Mouse (Mus musculus) adrenal gland, postnatal 25 days (tissue): Measurements from ENCODE around the gene Frrs1. TPM values are rescaled to one million over a fixed set of nuclear protein-coding genes. Genes with fewer than 3 reads are reported as not detected.
"Not testable (repeated sequence)": the region's sequence is repeated elsewhere in the genome, so short reads cannot be mapped to it uniquely, and the experiment has no call there.

Experiments used
- DNase-seq: peaks from one replicate; pipeline ENCODE4 v3.0.0; 2021; ENCODE audit warnings: mixed read lengths
- long read RNA-seq: library from polyadenylated mRNA; stranded (forward); transcript quantifications from one replicate; pipeline ENCODE4 v2.0.0, GENCODE M21; 2021
- total RNA-seq: library from RNA; stranded (reverse); gene quantifications from 2 replicates; pipeline ENCODE4 v1.2.3, GENCODE M21; 2021

The Frrs1 gene
- 22.6 and 31.4 TPM in 2 replicates for total RNA-seq
- long read RNA-seq, partial matches to known transcripts = 4 of 24 reads
- long read RNA-seq, other reads (novel, unspliced or antisense) = 20 of 24 reads

DNA sequence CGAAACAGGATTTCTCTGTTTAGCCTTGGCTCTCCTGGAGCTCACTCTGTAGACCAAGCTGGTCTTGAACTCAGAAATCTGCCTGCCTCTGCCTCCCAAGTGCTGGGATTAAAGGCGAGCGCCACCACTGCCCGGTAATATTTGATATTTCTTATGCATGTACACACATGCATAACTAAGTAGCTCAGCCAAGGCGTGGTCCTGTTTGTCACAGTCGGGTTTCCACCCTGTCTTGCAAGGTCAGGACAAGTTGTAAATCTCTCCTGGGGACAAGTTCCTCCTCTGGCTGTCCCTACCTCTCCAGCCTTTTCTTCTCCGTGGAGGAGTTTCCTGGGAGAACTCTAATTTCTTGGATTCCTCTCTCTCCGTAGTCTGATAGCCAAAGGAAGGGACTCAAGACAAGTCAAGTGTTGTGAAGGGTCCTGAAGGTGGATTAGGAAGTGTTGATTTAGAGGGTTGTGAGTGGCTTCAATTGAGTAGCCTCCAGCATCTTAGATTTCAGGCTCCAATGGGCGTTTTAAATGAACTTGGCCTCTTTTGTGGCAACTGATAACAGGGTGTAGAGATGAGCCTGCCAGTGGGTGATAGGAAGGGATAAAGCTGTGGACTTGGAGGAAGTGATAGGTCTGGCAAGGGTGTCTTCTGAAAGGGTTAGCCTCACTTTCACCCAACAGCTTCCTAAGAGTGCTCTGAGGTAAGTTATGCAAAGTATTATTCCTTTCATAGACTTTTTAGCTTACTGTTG, at the start of gene Frrs1:
Frrs1 (plus strand) TSS at position 524 of the 745 bp plus-strand sequence.
- no peak for DNase-seq

DNA sequence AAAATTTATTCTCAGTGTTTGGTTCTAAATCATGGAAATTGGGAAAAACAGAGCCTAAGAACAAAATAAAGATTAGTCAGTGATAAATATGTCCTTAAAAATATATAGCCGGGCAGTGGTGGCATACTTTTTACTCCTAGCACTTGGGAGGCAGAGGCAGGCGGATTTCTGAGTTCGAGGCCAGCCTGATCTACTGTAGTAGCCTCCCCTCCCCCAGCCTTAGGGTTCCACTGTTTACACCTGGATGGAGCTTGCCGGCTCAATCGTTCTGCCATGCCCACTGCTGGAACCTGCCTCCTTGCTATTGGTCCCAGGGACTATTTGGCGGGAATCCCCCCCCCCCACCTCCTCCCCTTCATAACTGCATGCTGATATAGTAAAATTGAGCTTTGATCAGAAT, 48.9 kb upstream of the Frrs1 start:
- not testable (repeated sequence) for DNase-seq

DNA sequence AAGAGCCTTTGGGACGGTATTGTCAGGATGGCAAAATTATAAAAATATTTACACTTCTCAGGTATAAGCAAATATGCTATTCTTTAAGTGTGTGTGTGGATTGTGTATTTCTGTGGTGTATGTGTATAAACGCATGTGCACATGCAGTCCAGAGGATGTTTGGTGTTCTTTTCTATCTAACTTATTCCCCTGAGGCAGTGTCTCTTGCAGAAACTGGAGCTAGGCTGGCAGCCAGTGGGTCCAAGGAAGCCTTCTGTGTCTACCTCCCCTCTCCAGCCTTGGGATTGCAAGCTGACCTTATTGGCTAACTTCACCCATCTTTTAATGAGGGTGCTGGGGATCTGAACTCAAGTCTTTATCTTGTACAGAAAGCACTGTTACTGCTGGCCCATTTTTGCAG, 46.3 kb upstream of the Frrs1 start:
- no peak for DNase-seq

DNA sequence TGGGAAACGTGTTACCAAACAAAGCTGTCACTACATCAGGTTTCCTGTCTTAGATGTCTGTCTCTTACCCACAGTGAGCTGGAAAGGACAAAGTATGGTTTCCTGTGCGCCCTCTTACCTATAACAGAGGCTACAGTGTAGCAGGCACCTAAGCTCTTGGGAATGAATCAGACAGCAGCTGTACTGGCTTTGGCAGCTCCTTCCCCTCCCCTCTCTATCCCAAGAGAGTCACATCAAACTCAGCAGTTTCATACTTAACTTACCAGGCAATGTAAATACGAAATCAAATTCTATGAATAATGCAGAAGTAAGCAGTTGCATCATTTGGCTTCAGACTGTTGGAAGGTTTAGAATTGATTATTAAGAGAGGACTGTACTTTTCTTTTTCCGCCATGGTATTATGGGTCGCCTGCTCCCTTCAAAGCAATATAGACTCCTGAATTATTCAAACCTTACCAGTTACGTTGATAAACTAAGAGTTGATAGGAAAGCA, 43.9 kb upstream of the Frrs1 start:
- DNase-seq = no peak

DNA sequence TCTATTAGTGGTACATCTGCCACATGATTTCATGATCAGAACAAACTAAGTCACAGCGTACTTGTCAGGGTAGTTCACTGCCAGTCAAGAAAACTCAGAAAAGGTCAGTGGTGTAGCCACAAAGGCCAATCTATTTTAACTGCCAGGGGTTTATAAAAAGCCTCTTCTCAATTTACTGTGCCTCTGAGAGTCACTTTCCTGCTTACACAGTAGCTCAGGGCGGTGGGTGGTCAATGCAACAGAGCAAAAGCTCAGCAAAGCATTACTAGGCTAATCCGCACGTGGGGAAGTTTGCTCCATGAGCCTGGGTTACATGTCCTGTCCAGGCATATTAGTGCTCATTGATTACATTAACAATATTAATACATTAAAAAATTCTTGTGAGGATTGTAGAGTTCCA, 43.3 kb upstream of the Frrs1 start:
- DNase-seq = no peak

DNA sequence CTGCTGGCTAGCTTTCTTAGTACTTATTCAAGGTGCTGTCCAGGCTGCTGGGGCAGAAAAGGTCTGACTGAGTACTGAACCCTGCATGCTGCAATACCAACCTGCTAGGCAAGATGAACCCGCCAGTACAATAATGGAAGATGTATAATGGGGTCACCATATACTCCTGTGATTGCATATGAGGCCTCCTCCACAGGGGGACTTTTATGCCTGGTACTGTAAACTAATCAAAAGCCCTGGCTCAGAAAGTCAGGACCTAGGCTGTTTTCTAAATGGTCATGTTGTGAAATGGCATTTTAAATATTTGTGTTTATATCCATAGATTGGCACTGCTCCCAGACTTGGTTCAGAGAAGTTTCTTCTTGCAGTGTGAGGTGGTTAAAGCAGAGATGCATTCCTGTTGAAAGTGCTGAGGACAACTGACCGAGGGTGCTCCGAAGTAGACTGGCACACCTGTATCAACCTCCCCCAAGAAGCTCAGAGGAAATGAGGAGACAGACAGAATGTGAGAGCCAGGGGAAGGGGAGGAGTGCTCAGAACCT, 42.5 kb upstream of the Frrs1 start:
- no peak for DNase-seq

DNA sequence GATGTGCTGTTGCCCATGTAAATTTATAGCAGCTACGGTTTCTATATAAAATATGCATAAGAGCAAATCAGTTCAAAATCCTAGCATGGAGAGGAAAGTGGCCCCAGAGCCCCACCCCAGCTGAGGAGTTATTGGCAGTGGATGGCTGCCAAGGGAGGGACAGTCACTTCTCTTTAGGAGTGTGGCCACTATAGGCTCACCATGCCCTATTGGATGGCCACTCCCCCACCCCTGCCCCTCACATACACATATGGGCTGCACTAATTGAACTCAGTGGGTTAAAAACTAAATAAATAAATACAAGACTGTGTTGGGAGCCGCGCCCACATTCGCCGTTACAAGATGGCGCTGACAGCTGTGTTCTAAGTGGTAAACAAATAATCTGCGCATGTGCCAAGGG, 42.0 kb upstream of the Frrs1 start:
- DNase-seq = no peak

DNA sequence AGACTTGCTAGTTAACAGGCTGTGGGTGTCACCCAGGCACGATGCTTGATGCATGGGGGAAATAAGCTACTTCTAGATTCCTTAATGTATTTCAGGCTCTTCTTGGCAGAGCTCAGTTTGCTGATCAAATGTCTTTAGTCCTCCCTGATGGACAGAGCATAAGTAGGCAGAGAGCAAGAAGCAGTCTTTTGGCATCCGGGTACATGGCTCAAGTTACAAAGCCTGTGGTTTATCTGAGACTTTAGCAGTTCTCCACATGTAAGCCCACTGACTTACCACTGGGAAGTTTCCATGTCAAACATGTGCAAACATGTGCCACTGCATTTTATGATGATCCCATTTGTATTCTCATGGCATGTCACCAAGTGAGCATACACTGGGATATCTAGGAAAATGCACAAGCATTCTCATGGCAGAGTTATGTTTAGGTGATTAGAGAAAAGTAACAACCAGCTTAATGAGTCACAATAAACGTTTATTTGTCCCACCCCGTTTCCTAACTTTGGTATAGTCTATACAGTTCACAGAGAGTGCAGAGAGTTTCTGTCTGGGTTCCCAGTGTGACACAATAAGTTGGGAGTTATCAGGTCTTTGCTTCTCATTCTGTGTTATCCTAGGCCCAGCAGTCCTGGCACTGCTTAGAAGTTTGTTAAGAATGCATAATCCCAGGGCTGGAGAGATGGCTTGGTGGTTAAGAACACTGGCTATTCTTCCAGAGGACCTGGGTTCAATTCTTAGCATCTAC, 32.6 kb upstream of the Frrs1 start:
- DNase-seq = no peak

DNA sequence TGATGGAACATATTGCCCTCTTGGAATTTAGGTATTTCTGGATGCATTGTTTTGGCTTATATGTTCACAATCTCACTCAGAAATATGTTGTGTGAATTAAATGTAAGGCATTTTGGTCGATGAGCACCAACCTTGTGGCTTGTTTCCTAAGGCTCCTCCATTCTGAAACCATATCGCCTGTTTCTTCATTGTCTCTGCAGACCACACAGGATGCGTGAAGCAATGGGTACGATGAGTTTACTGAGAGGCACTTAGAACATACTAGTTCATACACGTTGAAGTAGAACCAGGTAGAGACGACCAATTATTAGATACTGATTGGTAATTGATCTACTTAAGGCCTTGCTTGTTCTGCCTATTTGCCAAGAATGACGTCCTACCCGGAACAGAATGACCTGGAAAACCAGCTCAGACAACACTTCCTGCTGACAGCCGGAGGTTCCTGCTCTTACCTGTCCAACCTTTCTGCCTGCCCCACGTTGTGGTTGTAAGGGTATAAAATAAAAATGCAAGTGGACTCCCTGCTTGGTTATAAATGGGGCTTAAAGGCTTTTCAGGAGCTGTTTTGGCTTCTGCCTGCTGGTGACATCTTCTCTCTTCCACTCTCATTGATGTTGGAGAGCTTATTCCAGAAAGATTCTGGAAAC, 29.9 kb upstream of the Frrs1 start:
- DNase-seq = no peak

DNA sequence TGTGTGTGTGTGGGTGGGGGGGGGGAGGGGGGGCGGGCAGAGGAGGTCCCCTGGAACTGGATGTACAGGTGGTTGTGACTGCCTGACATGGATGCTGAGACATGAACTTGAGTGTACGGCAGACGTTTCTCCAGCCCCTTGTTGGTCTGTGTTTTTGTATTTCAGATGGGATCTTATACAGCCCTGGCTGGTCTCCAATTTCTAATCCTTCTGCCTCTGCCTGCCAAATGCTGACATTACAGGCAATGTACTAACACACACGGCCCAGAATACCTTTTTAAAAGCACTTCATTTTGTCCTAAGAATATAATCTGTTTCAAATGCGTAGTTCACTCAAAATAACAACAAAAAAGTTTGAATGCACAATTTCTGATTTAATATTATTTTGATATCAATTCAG, 27.9 kb upstream of the Frrs1 start:
- DNase-seq = no peak

DNA sequence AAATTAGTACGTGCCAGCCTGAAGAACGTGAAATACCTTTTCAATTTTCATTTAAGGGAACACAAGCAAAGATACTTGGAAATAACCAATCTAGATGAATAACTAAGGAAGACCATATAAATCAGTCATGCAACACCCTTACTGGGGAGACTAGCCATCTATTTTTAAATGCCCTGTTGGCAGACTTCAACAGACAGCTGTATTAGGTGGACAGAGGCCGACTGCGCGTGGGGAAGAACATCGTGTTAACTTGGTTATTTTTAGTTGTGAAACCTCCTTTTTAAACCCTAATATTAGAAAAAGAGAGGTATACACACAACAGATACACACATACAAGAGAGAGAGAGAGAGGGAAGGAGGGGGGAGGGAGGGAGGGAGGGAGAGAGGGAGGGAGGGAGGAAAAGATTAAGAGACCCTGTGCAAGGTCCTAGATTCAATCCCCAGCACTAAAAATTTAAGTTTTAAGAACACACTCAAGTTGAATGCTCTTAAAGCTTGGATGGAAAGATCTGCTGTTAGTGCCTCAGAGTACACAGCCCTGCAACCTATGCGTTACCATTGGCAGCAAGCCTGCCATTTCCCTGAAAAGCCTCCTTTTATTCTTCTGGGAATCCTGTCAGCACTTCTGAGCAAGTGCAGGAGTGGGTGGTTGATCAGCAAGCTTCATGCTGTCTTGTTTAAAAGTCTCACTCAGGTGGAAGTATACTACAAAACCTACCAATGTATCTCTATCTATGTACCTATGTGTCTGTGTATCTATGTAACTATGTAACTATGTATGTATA, 26.5 kb upstream of the Frrs1 start:
- no peak for DNase-seq

DNA sequence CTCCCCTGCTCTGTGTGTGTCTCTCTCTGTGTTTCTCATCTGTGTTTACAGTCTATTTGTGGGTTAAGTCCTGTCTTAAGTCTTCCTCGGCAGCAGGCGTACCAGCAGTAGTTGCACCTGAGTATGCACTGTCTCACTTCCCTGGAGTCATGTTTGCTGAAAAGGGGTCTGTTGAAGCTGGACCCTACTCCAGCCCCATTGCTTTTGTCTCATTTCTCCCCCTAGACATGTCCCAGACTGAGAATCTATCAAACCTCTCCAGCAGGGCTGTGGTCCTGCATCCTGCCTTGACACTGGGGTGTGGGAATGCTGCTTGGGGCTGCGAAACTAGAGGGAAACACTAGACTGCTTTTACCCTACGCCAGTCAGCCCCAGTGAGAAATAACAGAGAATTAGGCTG, 25.8 kb upstream of the Frrs1 start:
- no peak for DNase-seq

DNA sequence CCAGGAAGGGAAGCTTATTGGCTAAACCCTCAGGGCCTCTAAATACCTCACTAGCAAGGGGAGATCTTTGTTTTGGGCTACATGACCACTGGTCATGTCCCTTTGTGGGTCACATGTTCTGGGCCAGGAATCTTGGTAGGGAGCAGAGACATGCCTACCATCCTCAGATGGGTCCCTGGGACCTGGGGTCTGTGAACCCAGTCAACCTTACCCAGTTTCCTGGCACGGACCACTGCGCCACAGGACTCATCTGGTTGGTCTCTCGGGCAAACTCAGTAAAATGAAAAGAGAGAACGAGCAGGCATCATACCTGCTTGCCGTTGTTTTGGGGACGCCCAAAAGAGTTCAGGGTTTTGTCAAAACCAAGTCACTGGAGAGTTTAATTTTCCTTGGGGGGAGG, 25.0 kb upstream of the Frrs1 start:
- DNase-seq = no peak

DNA sequence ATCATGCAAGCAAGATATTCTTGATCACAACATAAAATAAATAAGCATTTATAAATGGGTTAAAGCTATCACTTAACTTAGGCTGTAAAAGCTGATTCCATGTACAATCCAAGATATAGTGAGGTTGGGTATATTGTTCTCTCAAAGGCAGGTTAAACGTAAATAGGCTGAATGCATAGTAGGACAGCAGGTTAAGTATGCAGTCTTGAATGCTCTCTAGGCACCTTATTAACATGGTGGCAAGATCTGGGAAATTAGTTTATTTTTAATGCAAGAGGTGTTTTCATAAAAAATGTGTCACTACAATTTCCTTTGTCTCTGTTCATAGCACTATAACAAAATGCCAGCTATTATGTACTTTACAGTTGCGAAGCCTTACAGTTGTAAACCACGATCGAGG, 23.9 kb upstream of the Frrs1 start:
- no peak for DNase-seq

DNA sequence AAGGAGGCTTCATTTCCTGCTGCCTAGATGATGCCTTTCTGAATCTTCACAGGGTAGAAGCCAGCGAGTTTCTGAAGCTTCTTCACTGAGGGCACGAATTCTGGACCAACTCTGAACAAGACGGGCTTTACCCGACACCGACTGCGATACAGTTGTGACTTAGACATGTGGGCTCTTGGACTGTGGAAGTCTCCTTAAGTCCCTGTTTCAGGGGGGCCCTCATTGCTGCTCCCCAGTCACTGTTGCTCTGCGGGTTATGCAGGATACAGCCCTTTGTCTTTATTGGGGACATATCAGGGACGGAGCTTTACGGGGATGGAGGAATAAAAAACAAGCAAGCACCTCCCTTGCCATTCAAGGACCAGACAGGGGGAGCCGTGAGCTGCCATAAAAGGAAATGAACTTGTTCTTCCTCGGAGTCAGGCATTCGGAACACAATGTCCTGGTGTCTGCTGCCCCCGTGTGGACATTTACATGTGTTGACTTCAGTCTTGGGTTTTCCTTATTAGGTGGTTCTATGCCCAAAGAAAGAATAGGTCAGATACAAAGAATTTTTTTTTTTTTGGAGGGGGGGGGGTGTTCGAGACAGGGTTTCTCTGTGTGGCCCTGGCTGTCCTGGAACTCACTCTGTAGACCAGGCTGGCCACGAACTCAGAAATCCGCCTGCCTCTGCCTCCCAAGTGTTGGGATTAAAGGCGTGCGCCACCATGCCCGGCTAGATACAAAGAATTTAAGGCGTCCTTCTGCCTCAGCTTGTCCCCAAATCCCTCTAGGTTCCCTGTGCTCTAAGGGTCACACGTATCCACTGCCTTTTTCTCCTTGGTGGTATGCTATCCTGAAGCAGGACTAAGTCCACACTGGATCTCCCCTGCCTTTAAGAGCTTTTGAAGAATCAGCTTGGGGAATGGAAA, 23.2 kb upstream of the Frrs1 start:
- peak; percentile 84 for DNase-seq

DNA sequence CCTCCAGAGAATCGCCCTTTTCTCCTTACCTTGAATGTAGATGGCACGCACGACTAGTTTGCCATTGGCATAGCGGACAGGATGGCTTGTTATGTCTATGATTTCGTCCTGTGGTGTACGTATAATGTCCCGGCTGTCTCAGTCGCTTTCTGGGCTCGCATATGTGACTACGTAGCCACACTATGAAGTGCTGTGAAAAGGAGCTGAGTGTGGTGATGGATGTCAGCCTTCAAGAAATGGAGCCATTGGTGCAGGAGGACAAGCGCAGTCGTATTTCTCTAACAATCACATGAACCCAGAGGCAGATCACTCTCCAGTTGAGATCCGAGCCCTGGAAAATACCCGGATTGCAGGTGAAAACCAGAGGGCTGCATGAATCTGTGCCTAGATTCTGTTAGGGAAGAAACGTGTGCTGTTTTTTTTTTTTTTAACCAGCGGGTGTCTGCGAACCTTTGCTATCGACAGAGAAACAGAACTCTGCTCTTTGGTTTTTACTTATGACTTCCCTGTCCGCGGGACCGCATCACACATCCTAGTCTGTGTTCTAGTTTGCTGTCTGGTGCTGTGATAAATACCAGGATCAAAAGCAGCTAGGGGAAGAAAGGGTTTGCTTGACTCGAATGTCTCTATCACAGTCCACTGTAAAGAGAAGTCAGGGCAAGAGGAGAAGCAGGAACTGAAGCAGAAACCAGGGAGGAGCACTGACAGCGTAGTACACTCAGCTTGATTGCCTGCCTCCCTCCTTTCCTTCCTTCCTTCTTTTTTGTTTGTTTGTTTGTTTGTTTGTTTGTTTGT, 22.4 kb upstream of the Frrs1 start:
- no peak for DNase-seq

DNA sequence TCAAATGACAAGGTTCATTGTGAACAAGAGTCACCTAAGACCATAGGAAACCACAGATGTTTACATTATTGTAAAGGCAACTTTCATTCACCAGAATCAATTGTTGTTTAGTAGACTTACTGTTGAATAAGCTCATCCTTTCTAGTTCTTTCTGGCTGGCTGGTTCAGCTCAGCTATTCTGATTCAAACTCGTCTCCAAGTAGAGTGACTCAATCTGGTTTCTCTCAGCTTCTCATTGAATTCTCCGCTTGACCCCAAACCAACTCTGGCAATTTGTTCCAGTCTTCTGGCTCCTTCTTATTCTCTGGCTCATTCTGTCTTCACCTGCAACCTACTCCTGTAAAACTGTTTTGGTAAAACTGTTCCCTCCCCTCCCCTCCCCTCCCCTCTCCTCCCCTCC, 18.0 kb upstream of the Frrs1 start:
- no peak for DNase-seq

DNA sequence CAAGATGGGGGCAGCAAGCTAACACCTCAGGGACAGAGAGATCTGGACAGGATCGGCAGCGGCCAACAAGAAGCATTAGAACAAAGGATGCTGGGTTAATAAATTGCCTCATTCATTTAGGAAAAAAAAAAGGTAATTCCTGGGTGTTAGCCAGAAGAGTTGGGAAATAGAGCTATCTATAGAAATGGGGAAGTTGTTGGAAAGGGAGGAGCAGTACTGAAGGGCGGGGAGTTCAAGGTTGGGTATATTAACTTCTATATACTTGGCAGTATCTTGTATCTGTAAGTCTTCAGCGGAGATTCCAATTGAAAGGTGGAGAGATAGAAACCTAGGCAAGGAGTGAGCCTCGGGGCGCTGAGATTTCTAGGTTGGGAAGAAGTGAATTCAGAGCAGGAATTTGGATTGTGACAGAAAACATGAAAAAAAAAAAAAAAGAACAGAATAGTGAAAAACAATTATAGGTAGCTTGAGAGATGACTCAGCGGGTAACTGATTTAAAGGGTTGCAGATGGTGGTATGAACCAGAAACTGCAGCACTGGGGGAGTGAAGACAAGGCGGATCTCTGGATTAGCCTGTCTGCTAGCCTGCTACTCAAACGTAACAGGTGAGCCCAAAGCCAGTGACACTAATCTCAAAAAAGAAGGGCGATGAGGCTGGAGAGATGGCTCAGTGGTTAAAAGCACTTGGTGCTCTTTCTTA, 14.2 kb upstream of the Frrs1 start:
- DNase-seq = no peak

DNA sequence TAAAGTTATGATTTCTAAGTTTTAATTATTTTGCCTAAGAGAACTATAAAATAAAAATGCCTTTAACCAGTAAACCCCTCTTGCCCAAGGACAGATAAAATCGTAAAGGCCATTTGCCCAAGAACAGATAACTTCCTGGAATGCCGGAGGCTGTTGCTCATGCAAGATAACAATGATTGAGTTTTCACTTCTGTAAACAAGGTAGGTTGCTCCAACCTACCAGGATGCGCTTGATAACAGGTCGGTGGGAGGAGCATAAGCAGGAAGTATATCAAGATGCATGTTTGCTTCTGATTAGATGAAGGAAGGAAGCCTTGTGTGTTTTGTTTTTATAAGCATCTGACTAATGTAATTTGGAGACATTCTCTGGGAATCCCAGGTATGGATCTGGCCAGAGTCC, 13.2 kb upstream of the Frrs1 start:
- no peak for DNase-seq
